Mouse (Mus musculus): Measurements from ENCODE around the gene Rab40b.
"Not testable (repeated sequence)": the region's sequence is repeated elsewhere in the genome, so short reads cannot be mapped to it uniquely, and the experiment has no call there.

Rab40b gene

GRCm38 (mm10) chr11:121368731-121369130 is 19.3 kb downstream of the Rab40b start:
- no peak for DNase-seq (ENCODE audit: low spot score in 2 of 2)

DNA sequence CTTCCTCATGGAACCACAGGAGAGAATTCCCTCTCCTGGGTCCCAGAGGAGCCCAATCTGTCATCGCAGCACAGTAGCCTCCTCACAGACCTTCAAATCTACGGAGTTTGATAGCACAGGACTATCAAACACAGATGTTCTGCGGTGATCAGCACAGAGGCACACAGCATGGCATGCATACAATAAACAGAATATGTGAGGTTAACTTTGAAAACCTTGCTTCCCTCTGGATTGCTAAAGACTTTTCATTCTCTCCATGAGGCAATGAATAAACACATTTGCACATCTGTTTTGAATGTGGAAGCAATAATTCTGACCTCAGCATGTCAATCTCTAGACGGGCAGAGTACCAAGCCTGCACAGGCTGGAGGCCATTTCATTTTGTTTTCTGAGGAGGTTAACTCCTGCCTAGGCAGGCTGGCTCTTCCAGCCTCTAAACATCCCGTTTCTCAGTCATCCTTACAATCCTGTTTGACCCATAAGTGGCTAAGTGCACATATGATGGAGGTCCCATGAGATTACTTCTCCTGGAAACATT is 20.8 kb downstream of the Rab40b start:
- DNase-seq (ENCODE audit: low spot score in 2 of 2) = no peak

GRCm38 (mm10) chr11:121362212-121362611 is 25.8 kb downstream of the Rab40b start:
- no peak for DNase-seq (ENCODE audit: low spot score in 2 of 2)

DNA sequence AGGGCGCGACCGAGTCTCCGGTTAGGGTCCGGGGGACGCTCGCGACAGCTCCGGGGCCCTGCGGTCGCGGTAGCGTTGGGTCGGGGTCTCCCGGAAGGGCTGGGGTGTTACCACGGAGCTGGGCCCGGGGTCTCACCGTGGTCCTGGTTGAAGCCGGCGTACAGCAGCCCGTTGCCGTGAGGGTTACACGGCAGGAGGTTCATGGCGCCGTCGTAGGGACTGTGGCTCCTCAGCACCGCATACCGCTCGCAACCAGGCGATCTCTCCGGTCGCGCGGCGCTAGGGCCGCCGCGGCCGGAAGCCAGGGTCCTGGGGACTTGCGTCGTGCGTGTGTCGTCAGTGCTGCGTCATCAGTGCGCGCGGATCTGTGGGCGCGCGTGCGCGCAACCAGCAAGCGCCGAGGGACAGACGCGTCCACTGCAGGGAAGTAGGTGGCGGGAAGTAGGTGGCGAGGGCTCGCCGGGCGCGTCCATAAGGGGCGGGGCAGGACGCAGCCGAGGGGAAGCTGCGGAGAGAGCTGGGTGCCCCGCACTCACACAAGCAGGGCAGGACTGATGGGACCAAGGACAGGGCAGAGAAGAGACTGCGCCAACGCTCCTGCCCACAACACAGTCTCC is 33.9 kb downstream of the Rab40b start, which contains the start of gene Wdr45b:
Wdr45b (minus strand) TSS at position 355 of the 617 bp plus-strand sequence.
- DNase-seq (ENCODE audit: low spot score in 2 of 2) = peak; percentile 96 to 99

GRCm38 (mm10) chr11:121353326-121354090 is 34.5 kb downstream of the Rab40b start:
- peak in 1 of 2 experiments; percentile 26 for DNase-seq (ENCODE audit: low spot score in 2 of 2)

- not testable (repeated sequence) for DNase-seq (ENCODE audit: low spot score in 2 of 2)
Measured at GRCm38 (mm10) chr11:121348727-121349126, 39.3 kb downstream of the Rab40b start.

GRCm38 (mm10) chr11:121348166-121348565 is 39.9 kb downstream of the Rab40b start:
- DNase-seq (ENCODE audit: low spot score in 2 of 2) = no peak

- no peak for DNase-seq (ENCODE audit: low spot score in 2 of 2)
Measured at GRCm38 (mm10) chr11:121347036-121347435, 41.0 kb downstream of the Rab40b start.

DNA sequence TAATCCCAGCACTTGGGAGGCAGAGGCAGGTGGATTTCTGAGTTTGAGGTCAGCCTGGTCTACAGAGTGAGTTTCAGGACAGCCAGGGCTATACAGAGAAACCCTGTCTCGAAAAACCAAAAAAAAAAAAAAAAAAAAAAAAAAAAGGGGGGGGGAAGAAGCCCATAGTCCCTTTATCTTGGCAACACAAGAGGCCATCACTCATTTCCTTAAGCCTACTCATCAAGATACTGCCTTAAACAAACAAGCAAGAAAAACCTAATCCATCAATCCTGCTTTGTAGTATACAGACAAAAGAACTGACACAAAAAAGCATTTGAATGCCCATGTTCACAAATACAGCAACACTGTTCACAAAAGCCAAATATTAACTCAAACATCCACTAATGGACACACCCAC is 45.6 kb downstream of the Rab40b start:
- DNase-seq (ENCODE audit: low spot score in 2 of 2) = not testable (repeated sequence)

- DNase-seq (ENCODE audit: low spot score in 2 of 2) = no peak
Measured at GRCm38 (mm10) chr11:121340287-121340686, 47.8 kb downstream of the Rab40b start.

DNA sequence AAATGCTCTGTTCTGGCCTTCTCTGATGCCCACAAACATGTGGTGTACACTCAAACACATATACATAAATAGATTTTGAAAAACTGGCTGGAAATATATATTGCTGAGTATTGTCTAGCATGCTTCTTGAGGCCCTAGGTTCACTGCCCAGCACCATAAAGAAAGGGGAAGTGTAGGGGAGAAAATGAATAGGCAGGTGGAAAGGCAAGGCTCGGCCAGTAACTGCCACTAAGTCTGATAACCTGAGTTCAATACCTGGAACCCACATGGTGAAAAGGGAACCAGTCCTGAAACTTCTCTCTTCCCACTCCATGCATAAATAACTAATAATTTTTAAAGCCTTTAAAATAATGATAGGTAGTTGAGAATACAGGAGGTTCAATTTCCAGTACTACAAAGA is 48.4 kb downstream of the Rab40b start:
- DNase-seq (ENCODE audit: low spot score in 2 of 2) = no peak

- DNase-seq (ENCODE audit: low spot score in 2 of 2) = no peak
Measured at GRCm38 (mm10) chr11:121331641-121332040, 56.4 kb downstream of the Rab40b start.

GRCm38 (mm10) chr11:121328619-121329018 is 59.4 kb downstream of the Rab40b start:
- DNase-seq (ENCODE audit: low spot score in 2 of 2) = no peak

DNA sequence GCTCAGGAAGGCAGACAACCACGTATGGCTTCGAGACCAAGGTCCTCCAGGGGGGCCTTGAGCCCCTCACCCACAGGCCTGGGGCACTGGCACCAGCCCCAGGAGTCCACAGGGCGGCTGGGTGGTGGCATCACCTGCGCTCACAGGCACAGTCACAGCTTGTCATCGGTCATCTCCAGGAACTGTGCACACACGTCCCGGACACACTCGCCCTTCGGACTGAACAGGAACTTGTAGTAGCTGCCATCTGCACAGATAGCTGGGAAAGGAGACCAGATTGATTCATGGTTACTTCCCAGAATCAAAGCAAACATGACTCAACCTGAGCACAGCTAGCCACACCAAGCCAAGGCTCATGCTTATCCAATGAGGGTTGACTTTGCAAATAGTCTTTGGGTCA is 59.8 kb downstream of the Rab40b start:
- DNase-seq (ENCODE audit: low spot score in 2 of 2) = no peak

GRCm38 (mm10) chr11:121326681-121327080 is 61.4 kb downstream of the Rab40b start:
- DNase-seq (ENCODE audit: low spot score in 2 of 2) = no peak

DNA sequence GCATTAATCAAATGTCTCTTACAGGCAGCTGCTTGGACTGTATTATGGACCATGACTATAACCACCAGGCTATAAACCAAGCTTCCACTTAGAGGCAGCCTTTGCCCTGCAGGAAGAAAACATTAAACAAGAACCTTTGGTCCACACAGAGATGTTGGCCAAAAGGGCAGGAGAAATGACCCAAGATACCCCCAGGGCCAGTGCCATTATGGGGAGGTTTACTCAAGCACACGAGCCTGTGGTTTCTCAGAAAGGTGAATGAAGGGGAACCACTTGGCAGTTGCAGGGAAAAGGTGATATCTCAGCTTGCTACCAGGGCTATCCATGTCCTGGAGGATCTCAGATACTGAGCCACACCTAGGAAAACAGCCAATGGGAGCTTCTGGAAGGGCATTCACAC is 62.0 kb downstream of the Rab40b start:
- no peak for DNase-seq (ENCODE audit: low spot score in 2 of 2)

GRCm38 (mm10) chr11:121307712-121308111 is 80.3 kb downstream of the Rab40b start:
- not testable (repeated sequence) for DNase-seq (ENCODE audit: low spot score in 2 of 2)

GRCm38 (mm10) chr11:121306608-121307007 is 81.4 kb downstream of the Rab40b start:
- no peak for DNase-seq (ENCODE audit: low spot score in 2 of 2)

Data from urinary bladder, postnatal 4 days (tissue).